Mouse (Mus musculus): ENCODE results near the gene Aars. TPM values are rescaled to one million over a fixed set of nuclear protein-coding genes. Genes with fewer than 3 reads are reported as not detected.

Gene Aars
- polyA plus RNA-seq, 1 experiment = 14.1 TPM

DNA sequence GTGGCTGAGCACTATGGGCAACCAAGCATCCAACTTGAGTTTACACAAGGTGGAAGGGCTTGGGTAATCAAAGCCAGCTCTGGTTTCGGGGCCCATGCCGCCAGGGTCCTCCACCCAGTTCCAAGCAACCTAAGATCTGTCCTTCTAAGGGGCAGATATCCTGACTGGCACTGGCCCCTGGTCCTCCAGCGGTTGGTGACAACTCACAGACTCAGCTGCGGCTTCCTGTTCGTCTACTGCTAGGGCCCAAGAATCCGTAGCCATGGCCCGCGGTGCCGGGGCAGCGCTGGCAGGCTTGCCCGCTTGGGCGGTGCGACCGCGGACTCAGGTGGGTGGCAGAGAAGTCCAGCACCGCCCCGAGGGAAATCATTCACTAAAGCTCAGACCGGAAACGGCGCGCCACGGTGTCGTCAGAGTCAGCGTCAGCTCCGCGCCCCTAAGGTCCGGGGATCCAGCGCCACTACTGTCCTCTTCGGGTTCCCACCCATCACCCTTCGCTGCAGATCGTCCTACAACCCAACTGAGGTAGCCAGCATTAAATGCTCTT, 5.5 kb upstream of the Aars start:
- TF ChIP-seq CTCF (IDR thresholded peaks at IDR 0.05; ENCODE audit: extremely low read depth, insufficient read depth, insufficient read length, insufficient replicate concordance) (no peak), POLR2A (IDR thresholded peaks at IDR 0.05; ENCODE audit: low read depth, low read length) (0 out of 2 replicates have a peak, but pooled peaks have one; percentile 26)
- Histone ChIP-seq H3K27me3 (ENCODE audit: control insufficient read depth, insufficient read depth, low read length) (no peaks in the 10 kb centered on the region), H3K4me1 (ENCODE audit: control insufficient read depth, insufficient read depth, insufficient read length) (no peaks in the 10 kb centered on the region; the same call in none of the 2 replicates), H3K4me3 (ENCODE audit: extremely low read depth, insufficient read depth, insufficient read length) (peak overlapping the region; percentile 76), H3K27ac (ENCODE audit: insufficient read depth, low read length) (peak overlapping the region; percentile 82), H3K36me3 (ENCODE audit: control insufficient read depth, insufficient read depth, low read length) (no peaks in the 10 kb centered on the region)
- DNase-seq (ENCODE audit: low read depth in 1 of 2, low spot score in 2 of 2) = peak; percentile 67 to 84
- WGBS = under 1% methylated on average over 31 of the region's 31 CpGs

DNA sequence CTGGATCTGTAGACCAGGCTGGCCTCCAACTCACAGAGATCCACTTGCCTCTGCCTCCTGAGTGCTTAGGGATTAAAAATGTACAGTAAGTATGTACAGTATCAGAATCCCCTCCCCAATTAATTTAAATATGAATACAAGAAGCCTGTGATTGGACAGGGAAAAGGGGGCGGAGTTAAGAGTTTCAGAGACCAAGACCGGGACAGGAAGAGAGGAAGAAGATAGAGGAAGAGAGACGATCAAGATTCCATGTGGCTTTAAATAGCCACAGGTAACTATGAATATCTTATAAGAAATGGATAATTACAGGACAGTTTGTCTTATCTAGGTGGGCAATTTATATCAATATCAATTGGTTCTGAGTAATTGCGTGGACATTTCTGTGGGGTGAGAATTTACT, 3.4 kb upstream of the Aars start:
- Histone ChIP-seq H3K4me3 (ENCODE audit: extremely low read depth, insufficient read depth, insufficient read length) (no peak overlapping the region), H3K4me1 (ENCODE audit: control insufficient read depth, insufficient read depth, insufficient read length) (peaks cover under 1% of the 10 kb centered on the region), H3K27ac (ENCODE audit: insufficient read depth, low read length) (no peak overlapping the region), H3K36me3 (ENCODE audit: control insufficient read depth, insufficient read depth, low read length) (no peaks in the 10 kb centered on the region), H3K27me3 (ENCODE audit: control insufficient read depth, insufficient read depth, low read length) (no peaks in the 10 kb centered on the region)
- no peak for TF ChIP-seq POLR2A (IDR thresholded peaks at IDR 0.05; ENCODE audit: low read depth, low read length)
- no peak for TF ChIP-seq CTCF (IDR thresholded peaks at IDR 0.05; ENCODE audit: extremely low read depth, insufficient read depth, insufficient read length, insufficient replicate concordance)
- WGBS = 25% methylated on average over 4 of the region's 4 CpGs
- DNase-seq (ENCODE audit: low read depth in 1 of 2, low spot score in 2 of 2) = no peak

DNA sequence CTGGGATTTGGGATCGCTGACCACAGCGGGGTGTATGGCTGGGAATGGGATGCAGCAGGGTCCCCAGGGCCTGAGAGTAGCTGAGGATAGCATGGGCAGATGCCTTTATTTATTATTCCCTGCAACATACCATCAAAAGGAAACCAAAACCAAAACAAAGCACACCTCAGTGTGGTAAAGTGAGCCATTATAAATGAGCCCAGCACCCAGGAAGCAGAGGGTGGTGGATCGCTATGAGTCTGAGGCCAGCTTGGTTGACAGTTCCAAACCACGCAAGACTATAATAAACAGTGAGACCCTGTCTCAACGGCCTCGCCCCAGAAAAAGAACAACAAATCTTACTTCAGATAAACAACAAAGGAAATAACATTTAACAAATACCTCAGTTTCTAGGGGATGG, 2.9 kb upstream of the Aars start:
- TF ChIP-seq POLR2A (IDR thresholded peaks at IDR 0.05; ENCODE audit: low read depth, low read length) (no peak), CTCF (IDR thresholded peaks at IDR 0.05; ENCODE audit: extremely low read depth, insufficient read depth, insufficient read length, insufficient replicate concordance) (no peak)
- Histone ChIP-seq H3K4me1 (ENCODE audit: control insufficient read depth, insufficient read depth, insufficient read length) (peaks cover 4% of the 10 kb centered on the region), H3K27ac (ENCODE audit: insufficient read depth, low read length) (no peak overlapping the region), H3K36me3 (ENCODE audit: control insufficient read depth, insufficient read depth, low read length) (no peaks in the 10 kb centered on the region), H3K4me3 (ENCODE audit: extremely low read depth, insufficient read depth, insufficient read length) (peak overlapping the region; percentile 45; the same call in 1 of the 2 replicates), H3K27me3 (ENCODE audit: control insufficient read depth, insufficient read depth, low read length) (no peaks in the 10 kb centered on the region)
- WGBS = 66% methylated on average over 6 of the region's 6 CpGs
- no peak for DNase-seq (ENCODE audit: low read depth in 1 of 2, low spot score in 2 of 2)

DNA sequence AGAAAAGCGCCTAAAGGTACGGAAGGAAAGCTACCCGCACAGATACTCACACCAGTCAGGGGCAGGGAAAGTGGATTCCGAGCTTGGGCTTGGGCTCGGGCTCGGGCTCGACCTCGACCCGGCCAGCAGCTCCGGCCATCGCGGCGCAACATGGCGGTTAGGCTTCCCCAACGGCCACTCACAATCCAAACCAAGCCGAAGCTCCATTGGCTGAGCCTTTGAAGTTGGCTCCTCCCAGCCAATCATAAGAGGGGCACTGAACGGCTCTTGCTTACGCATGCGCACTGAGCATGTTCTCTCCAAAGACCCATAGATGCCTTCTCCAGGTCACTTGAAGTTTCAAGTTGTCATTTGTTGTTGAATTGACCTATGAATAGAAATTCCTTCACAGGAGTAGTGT, 1.4 kb upstream of the Aars start, which contains the start of gene Ddx19b:
Gene Ddx19b (minus strand): TSS at position 180 of the 400 bp plus-strand sequence.
- Histone ChIP-seq H3K36me3 (ENCODE audit: control insufficient read depth, insufficient read depth, low read length) (no peaks in the 10 kb centered on the region), H3K27ac (ENCODE audit: insufficient read depth, low read length) (no peak within 1 kb of the TSS), H3K27me3 (ENCODE audit: control insufficient read depth, insufficient read depth, low read length) (no peaks in the 10 kb centered on the region), H3K4me1 (ENCODE audit: control insufficient read depth, insufficient read depth, insufficient read length) (peaks cover 4% of the 10 kb centered on the region), H3K4me3 (ENCODE audit: extremely low read depth, insufficient read depth, insufficient read length) (no peak within 1 kb of the TSS)
- no peak for DNase-seq (ENCODE audit: low read depth in 1 of 2, low spot score in 2 of 2)
- WGBS = 97% methylated on average over 19 of the region's 19 CpGs
- TF ChIP-seq POLR2A (IDR thresholded peaks at IDR 0.05; ENCODE audit: low read depth, low read length) (no peak), CTCF (IDR thresholded peaks at IDR 0.05; ENCODE audit: extremely low read depth, insufficient read depth, insufficient read length, insufficient replicate concordance) (no peak)

DNA sequence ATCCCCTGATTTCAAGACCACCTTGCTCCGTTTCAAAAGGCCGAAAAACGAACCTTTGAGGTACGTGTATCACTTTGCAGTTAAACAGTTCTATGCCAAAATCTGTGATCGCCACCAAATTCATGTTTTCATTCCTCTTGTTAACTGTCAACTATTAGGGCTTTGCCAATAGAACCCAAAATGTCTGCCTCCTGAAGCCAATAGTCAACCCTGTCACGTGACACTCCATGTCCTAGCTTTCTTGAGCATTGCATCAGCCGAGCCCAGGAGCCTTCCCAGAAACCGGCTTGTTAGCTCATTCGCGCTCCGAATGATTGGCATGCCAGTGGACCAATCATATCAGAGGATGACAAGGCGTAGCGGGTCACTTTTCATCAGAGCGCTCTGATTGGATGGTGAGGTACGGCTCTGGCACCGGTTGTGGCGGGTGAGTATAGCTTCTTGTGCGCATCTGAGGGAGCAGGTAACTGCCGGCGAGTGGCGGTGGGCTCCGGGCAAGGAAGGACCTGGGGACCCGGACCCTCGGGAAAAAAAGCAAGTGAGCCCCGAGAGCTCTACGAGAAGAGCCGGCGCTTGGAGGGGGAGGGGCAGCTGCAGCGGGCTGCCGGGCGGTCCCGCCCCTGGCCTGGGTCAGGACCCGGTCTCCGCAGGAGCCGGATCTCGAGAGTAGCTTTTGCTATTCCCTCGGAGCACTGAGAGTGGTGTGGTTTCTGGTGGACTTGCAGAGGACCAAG, 705 bp downstream of the Aars start:
- peak overlapping the region; percentile 68 for H3K27ac ChIP-seq (ENCODE audit: insufficient read depth, low read length)

DNA sequence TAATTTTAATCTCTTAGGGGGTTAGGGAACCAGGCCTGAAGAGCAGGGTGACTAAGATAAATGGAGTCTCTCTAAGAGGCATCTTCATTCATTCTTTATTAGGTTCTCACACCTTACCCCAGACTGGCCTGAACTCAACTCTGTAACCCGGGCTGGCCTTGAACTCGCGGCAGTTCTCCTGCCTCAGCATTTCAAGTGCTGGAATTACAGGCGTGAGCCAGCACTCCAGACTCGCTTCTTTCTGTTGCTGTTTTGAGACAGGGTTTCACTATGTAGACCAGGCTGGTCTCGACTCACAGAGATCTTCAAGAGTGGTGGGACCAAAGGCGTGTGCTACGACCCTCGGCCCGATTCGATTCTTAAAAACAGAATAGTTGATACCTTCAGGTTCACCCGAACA, 1.3 kb downstream of the Aars start:
- DNase-seq (ENCODE audit: low read depth in 1 of 2, low spot score in 2 of 2) = no peak
- H3K36me3 ChIP-seq (ENCODE audit: control insufficient read depth, insufficient read depth, low read length) = peaks cover 9% of the 10 kb centered on the region
- TF ChIP-seq POLR2A (IDR thresholded peaks at IDR 0.05; ENCODE audit: low read depth, low read length) (no peak), CTCF (IDR thresholded peaks at IDR 0.05; ENCODE audit: extremely low read depth, insufficient read depth, insufficient read length, insufficient replicate concordance) (no peak)
- peak overlapping the region; percentile 68 for H3K27ac ChIP-seq (ENCODE audit: insufficient read depth, low read length)
- peak overlapping the region; percentile 71 for H3K4me3 ChIP-seq (ENCODE audit: extremely low read depth, insufficient read depth, insufficient read length)
- WGBS = 27% methylated on average over 12 of the region's 12 CpGs
- no peaks in the 10 kb centered on the region for H3K27me3 ChIP-seq (ENCODE audit: control insufficient read depth, insufficient read depth, low read length)
- peaks cover 4% of the 10 kb centered on the region for H3K4me1 ChIP-seq (ENCODE audit: control insufficient read depth, insufficient read depth, insufficient read length)

More for the DNA sequence above, 705 bp downstream of the Aars start:
- TF ChIP-seq POLR2A (IDR thresholded peaks at IDR 0.05; ENCODE audit: low read depth, low read length) = no peak; the same call in 1 of the 2 replicates
- no peak for TF ChIP-seq CTCF (IDR thresholded peaks at IDR 0.05; ENCODE audit: extremely low read depth, insufficient read depth, insufficient read length, insufficient replicate concordance)
- DNase-seq (ENCODE audit: low read depth in 1 of 2, low spot score in 2 of 2) = peak; percentile 96 to 99
- peaks cover 4% of the 10 kb centered on the region for H3K4me1 ChIP-seq (ENCODE audit: control insufficient read depth, insufficient read depth, insufficient read length)
- H3K4me3 ChIP-seq (ENCODE audit: extremely low read depth, insufficient read depth, insufficient read length) = peak overlapping the region; percentile 71
- H3K27me3 ChIP-seq (ENCODE audit: control insufficient read depth, insufficient read depth, low read length) = no peaks in the 10 kb centered on the region
- H3K36me3 ChIP-seq (ENCODE audit: control insufficient read depth, insufficient read depth, low read length) = peaks cover 9% of the 10 kb centered on the region
- 10% methylated on average over 37 of the region's 37 CpGs for WGBS

DNA sequence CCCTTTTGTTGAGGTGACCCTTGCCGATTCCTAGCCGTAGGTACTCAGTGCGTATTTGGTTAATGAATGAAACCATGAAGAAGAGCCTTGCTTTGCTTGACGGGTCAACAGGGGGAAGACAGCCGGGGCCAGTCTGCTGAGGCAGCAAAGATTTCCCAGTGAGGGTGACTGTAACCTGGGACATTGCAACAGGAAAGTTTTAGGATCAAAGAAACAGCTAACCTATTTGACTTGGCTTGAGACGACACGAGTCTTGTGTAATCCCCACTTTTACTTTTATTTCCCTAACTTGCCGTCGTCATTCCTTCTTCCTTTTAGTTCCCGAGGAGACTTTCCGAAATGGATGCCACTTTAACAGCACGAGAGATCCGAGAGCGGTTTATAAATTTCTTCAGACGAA, 3.6 kb downstream of the Aars start:
- TF ChIP-seq CTCF (IDR thresholded peaks at IDR 0.05; ENCODE audit: extremely low read depth, insufficient read depth, insufficient read length, insufficient replicate concordance) = no peak
- H3K27ac ChIP-seq (ENCODE audit: insufficient read depth, low read length) = no peak overlapping the region
- H3K4me3 ChIP-seq (ENCODE audit: extremely low read depth, insufficient read depth, insufficient read length) = no peak overlapping the region
- H3K27me3 ChIP-seq (ENCODE audit: control insufficient read depth, insufficient read depth, low read length) = no peaks in the 10 kb centered on the region
- DNase-seq (ENCODE audit: low read depth in 1 of 2, low spot score in 2 of 2) = no peak
- WGBS = 97% methylated on average over 15 of the region's 15 CpGs
- peaks cover 27% of the 10 kb centered on the region for H3K36me3 ChIP-seq (ENCODE audit: control insufficient read depth, insufficient read depth, low read length)
- peaks cover 4% of the 10 kb centered on the region; the same call in 1 of the 2 replicates for H3K4me1 ChIP-seq (ENCODE audit: control insufficient read depth, insufficient read depth, insufficient read length)

Measured in spleen, adult 2 months (tissue).